Mouse (Mus musculus) urinary bladder, postnatal 14 days (tissue): ENCODE data around the gene Olfr441.
"Not testable (repeated sequence)": the region's sequence is repeated elsewhere in the genome, so short reads cannot be mapped to it uniquely, and the experiment has no call there.

Experiments
- DNase-seq: peaks from one replicate; pipeline ENCODE4 v3.0.0; 2021; ENCODE audit warnings: low spot score

Gene Olfr441

DNA sequence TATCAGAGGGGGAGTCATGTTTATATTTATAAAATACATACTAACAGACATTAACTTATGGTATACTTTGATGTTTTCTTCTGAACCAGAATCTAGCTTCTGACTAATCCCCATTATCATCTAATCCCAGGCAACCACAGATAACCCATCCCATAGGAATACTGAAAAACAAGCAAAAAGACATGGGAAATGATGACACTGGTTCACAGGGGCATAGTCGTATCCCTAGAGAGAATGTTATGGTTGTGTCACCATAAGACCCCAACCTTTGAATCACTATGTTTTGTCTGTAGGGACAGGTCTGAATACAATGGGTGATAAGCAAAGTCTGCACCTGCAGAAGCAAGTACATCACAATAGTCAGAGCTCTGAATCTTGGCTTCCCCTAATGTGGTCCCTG, at the start of gene Olfr441:
Gene Olfr441 (plus strand): TSS at position 301 of the 400 bp plus-strand sequence.
- not testable (repeated sequence) for DNase-seq

DNA sequence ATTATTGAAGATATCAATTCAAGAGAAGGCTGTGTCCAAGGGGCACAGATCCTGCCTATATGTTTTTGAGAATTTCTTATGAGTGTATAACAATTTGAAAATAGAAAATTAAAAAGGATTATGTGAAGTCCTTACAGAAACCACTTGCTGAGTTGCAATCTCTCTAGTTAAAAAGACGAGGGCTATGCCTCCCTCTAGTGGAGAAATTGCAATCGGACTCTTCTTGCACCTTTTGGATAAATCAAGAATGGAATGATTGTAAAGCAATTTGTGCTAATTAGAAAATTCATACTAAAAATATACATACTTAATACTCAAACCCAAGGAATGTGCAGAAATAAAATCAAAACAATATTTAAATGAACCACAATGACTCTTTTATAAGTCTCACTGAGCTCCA, 27.4 kb upstream of the Olfr441 start:
- DNase-seq = no peak

DNA sequence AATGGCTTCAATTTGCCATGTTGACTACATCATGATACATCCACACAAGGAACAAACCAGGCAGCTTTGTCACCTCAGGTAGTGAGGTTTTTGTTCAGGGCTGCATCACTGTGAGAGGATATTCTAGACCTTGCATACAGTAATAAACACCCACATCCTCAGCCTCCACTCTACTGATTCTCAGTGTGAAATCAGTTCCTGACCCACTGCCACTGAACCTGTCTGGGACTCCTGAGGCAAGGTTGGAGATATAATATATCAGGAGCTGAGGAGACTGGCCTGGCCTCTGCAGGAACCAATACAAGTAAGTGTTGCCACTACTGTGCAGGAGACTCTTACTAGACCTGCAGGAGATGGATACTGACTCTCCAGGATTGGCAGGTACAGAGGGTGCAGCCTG, 24.8 kb upstream of the Olfr441 start:
- DNase-seq = not testable (repeated sequence)

DNA sequence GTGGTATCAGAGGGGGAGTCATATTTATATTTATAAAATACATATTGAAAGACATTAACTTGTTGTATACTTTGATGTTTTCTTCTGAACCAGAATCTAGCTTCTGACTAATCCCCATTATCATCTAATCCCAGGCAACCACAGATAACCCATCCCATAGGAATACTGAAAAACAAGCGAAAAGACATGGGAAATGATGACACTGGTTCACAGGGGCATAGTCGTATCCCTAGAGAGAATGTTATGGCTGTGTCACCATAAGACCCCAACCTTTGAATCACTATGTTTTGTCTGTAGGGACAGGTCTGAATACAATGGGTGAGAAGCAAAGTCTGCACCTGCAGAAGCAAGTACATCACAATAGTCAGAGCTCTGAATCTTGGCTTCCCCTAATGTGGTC, 40.1 kb downstream of the Olfr441 start, which contains the start of gene Olfr237-ps1:
Gene Olfr237-ps1 (plus strand): TSS at position 301 of the 400 bp plus-strand sequence.
- not testable (repeated sequence) for DNase-seq

DNA sequence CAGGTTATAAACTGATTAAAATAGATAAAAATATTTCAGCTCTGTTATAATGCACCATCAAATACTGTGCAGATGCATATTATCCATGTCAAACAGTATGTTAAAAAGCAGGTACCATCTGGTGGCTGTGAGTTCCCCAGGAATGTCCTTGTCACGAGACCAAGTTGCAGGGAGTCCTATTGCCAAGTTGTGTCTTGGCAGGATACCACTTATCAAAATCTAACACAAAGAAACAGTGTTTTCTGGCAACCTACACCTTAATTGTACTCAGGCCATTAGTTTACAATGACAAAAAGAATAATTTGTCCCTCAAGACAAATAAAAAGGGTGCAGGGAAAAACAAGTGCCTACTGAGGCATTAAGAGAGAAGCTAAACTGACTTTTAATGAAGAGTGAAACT, 53.3 kb downstream of the Olfr441 start:
- no peak for DNase-seq

DNA sequence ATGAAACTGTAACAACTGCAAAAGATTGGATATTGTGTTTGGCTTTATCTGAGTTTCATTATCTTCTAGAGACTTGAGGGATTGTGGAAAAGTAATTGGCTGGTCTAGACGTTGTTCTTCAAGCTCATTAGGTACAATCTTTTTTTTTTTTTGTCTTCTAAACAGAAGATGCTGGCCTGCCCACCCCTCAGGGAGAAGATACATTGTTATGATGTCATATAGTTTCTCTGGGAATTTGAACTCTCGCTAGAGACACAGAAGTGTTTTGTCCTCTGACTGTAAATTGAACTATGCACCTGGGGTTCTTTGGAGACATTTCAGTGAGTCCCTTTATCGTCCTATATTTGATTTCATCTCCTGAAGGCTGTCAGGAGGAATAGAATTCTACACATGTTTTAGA, 56.8 kb downstream of the Olfr441 start, which contains the start of gene Olfr437:
Gene Olfr437 (plus strand): TSS at position 301 of the 400 bp plus-strand sequence.
- DNase-seq = no peak

DNA sequence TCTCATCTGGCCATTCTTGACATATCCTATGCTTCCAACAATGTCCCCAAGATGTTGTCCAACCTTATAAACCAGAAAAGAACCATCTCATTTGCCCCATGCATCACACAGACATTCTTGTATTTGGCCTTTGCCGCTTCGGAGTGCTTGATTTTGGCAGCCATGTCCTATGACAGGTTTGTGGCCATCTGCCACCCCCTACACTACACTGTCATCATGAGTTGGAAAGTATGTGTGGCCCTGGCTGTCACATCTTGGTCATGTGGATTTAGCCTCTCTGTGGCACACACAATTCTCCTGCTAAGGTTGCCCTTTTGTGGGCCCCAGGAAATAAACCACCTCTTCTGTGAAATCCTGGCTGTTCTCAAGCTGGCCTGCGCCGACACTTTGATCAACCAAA, 61.1 kb downstream of the Olfr441 start:
- no peak for DNase-seq
